22 mouse cellular contexts compared by ENCODE assay signal in genomic region chr13:80864195-80864594, GRCm38 (mm10). TPM values are rescaled to one million over a fixed set of nuclear protein-coding genes. Genes with fewer than 3 reads are reported as not detected.
DNase-seq lines count a peak whose midpoint lies in the region; ATAC-seq and TF ChIP-seq lines count a peak whose summit lies in the region.
"Had no signal": no experiment of that assay in that cellular context is flagged by ENCODE, and none has a peak within 500 bp of the region (broad histone marks: within the 10 kb centered on the region; RNA-seq: fewer than 3 reads in every experiment).

No protein-coding gene starts in this region.

- H3ac ChIP-seq in C2C12 (ENCODE audit: control insufficient read depth, insufficient read length, low read depth): no peak overlapping the region
- no peak overlapping the region for H3ac ChIP-seq in myocyte (ENCODE audit: control insufficient read depth, insufficient read length)

- H3K79me2 ChIP-seq in C2C12 (ENCODE audit: control insufficient read depth, insufficient read depth): no peaks in the 10 kb centered on the region
- no peaks in the 10 kb centered on the region for H3K79me2 ChIP-seq in myocyte (ENCODE audit: control insufficient read depth, insufficient read depth)

- no peaks in the 10 kb centered on the region for H3K27me3 ChIP-seq in C2C12 (ENCODE audit: control insufficient read depth, insufficient read depth, insufficient read length)
- no peaks in the 10 kb centered on the region for H3K27me3 ChIP-seq in myocyte (ENCODE audit: control insufficient read depth, insufficient read depth, insufficient read length)
- H3K27me3 ChIP-seq: embryonic facial prominence, embryonic 12.5 days; forebrain, embryonic 13.5 days; hindbrain, embryonic 13.5 days had no signal

- TF ChIP-seq CTCF in C2C12 (IDR thresholded peaks at IDR 0.05; ENCODE audit: control insufficient read depth, insufficient read depth, insufficient read length): no peak

- H3K36me3 ChIP-seq in C2C12 (ENCODE audit: control insufficient read depth, insufficient read depth) (no peaks in the 10 kb centered on the region), myocyte (ENCODE audit: control insufficient read depth, insufficient read depth) (no peaks in the 10 kb centered on the region)
- H3K36me3 ChIP-seq: embryonic facial prominence, embryonic 12.5 days; heart, embryonic 10.5 days; hindbrain, embryonic 13.5 days had no signal

- TF ChIP-seq POLR2A in myocyte (IDR thresholded peaks at IDR 0.05; ENCODE audit: insufficient read length, low read depth): no peak

- no peak overlapping the region for H3K4me2 ChIP-seq in myocyte (ENCODE audit: low read depth)
- H3K4me2 ChIP-seq: embryonic facial prominence, embryonic 12.5 days; forebrain, embryonic 13.5 days; hindbrain, embryonic 13.5 days had no signal

- peak; percentile 98 for ATAC-seq in granulocyte monocyte progenitor cell, adult 5-6 weeks (replicated peaks; ENCODE audit: poor library complexity, severe bottlenecking)
- ATAC-seq: forebrain, embryonic 13.5 days; forebrain, postnatal 0 days; hindbrain, postnatal 0 days had no signal

- H3K4me3 ChIP-seq in C2C12 (ENCODE audit: insufficient read depth, poor library complexity, severe bottlenecking) (no peak overlapping the region), myocyte (no peak overlapping the region)
- H3K4me3 ChIP-seq: embryonic facial prominence, embryonic 12.5 days; forebrain, embryonic 13.5 days; heart, embryonic 10.5 days; hindbrain, embryonic 13.5 days had no signal

- H3K79me3 ChIP-seq in C2C12 (ENCODE audit: low read depth): no peaks in the 10 kb centered on the region

- peak; percentile 72 for DNase-seq in 3T3-L1 (ENCODE audit: low read depth, low spot score)
- no peak for DNase-seq in ovary, postnatal 36 days (ENCODE audit: low spot score)
- no peak for DNase-seq in thymus, postnatal 36 days
- DNase-seq in urinary bladder, adult 18-20 months (ENCODE audit: low spot score in 2 of 2): no peak
- DNase-seq: adrenal gland, adult 8-10 months; adrenal gland, postnatal 36 days; cerebellum, adult 2 months; cerebellum, postnatal 10 days; embryo, embryonic 11 days; forebrain, postnatal 0 days; gastrocnemius, postnatal 36 days; heart, adult 18-20 months; heart, postnatal 10 days; heart, postnatal 4 days had no signal

TF ChIP-seq in C2C12, 6 proteins besides CTCF, POLR2A, EP300 and RAD21:
- no peak for TF ChIP-seq USF1 (IDR thresholded peaks at IDR 0.05; ENCODE audit: low read depth)
- TF ChIP-seq CEBPB (IDR thresholded peaks at IDR 0.05; ENCODE audit: low read depth): peak; percentile 94
- peak; percentile 52 for TF ChIP-seq FOSL1 (IDR thresholded peaks at IDR 0.05; ENCODE audit: insufficient read depth, low read length, poor library complexity, severe bottlenecking)
- TF ChIP-seq MYOD1 (IDR thresholded peaks at IDR 0.05; ENCODE audit: control insufficient read depth, insufficient read length, low read depth): peak; percentile 27

TF ChIP-seq in myocyte, 11 proteins besides CTCF, POLR2A, EP300 and RAD21:
- TF ChIP-seq CEBPB (IDR thresholded peaks at IDR 0.05; ENCODE audit: insufficient read depth, poor library complexity, severe bottlenecking): peak; percentile 78; the same call in 1 of the 2 replicates
- TF ChIP-seq MYOG (IDR thresholded peaks at IDR 0.05; ENCODE audit: control insufficient read depth in 1 of 3, insufficient read depth in 1 of 3, insufficient read length in 2 of 3, low read depth in 2 of 3): no peak
- TF ChIP-seq MYOD1 (IDR thresholded peaks at IDR 0.05; ENCODE audit: control insufficient read depth in 1 of 3, insufficient read length in 2 of 3, low read depth in 2 of 3): no peak
- no peak for TF ChIP-seq REST (IDR thresholded peaks at IDR 0.05; ENCODE audit: insufficient read depth, insufficient read length)
- no peak for TF ChIP-seq SRF (IDR thresholded peaks at IDR 0.05; ENCODE audit: control insufficient read depth, insufficient read length, low read depth)
- no peak for TF ChIP-seq TCF12 (IDR thresholded peaks at IDR 0.05; ENCODE audit: insufficient read depth, poor library complexity, severe bottlenecking)
- no peak for TF ChIP-seq MAX (IDR thresholded peaks at IDR 0.05; ENCODE audit: low read depth)
- no peak for TF ChIP-seq E2F4 (IDR thresholded peaks at IDR 0.05; ENCODE audit: insufficient read depth)

RNA-seq across cellular contexts. Expression of gene Arrdc3, which starts 19.0 kb away (rescaled TPM):
- polyA plus RNA-seq in C2C12 (2012; fragmentation: generic; extraction: Trizol): 3.2 TPM
- 11.3 and 32.6 TPM in 2 replicates for total RNA-seq in granulocyte monocyte progenitor cell, adult 5-6 weeks (2014; fragmentation: Nextera tagmentation)
- total RNA-seq in granulocyte monocyte progenitor cell, adult 5-6 weeks (2017): 31.1 and 34.1 TPM in 2 replicates
- polyA plus RNA-seq in myocyte (2012; fragmentation: generic; extraction: Trizol): 9.2 TPM
